Mouse (Mus musculus): ENCODE results near the gene Exoc3l4. TPM values are rescaled to one million over a fixed set of nuclear protein-coding genes. Genes with fewer than 3 reads are reported as not detected.

Gene Exoc3l4
- total RNA-seq, 1 experiment from 2014 or later: not detected

DNA sequence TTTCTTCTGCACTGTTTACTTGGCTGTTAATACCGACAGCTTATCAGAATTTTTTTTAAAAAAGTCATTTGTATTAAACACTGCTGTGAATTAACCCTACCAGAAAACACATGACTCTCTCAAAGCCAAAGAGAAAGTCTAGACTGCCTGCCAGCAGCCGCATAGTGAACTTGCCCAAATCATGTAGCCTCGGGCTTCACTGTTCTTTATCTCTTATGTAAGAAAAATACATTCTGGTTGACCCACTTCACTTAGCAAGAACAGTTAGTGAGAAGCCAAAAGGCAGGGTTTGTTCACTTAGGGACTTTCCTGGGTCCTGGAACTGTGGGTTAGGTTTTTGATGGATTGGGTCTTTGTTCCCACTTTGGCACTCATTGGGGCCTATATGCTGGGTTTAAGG is 54.9 kb downstream of the Exoc3l4 start:
- no peak for ATAC-seq (replicated peaks; ENCODE audit: insufficient number of reproducible peaks, low FRiP score, low TSS enrichment, poor library complexity, severe bottlenecking)

DNA sequence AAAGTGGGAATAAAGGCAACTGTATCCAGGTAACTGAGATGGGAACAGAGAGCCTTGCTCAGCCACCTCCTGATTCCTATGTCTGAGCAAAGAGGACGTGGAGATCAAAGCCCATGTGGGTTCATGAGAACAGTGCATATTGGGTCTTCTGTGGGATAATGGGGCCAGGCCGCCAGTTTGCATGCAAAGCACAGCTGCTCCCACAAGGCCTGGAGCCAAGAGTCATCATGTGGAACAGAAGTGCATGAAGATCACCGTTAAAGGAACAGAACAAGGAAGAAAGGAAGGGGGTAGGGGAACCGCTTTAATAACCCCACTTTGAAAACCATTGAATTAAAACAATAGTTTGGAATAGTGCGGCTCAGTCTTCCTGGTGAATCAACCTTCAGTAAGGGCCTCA is 56.1 kb downstream of the Exoc3l4 start:
- ATAC-seq (replicated peaks; ENCODE audit: insufficient number of reproducible peaks, low FRiP score, low TSS enrichment, poor library complexity, severe bottlenecking): no peak

DNA sequence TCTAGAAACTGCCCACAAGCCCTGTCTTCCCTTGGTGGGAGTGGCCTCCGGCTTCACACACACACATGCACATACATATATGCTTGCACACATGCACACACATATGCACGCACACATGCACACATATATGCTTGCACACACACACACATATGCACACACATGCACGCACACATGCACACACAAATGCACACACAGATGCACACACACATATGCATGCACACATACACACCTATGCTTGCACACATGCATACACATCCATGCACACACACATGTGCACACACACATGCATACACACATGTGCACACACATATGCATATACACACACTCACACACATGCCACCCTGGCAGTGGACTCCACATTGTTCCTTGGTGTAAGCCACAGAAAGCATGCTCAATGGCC is 57.6 kb downstream of the Exoc3l4 start:
- no peak for ATAC-seq (replicated peaks; ENCODE audit: insufficient number of reproducible peaks, low FRiP score, low TSS enrichment, poor library complexity, severe bottlenecking)

DNA sequence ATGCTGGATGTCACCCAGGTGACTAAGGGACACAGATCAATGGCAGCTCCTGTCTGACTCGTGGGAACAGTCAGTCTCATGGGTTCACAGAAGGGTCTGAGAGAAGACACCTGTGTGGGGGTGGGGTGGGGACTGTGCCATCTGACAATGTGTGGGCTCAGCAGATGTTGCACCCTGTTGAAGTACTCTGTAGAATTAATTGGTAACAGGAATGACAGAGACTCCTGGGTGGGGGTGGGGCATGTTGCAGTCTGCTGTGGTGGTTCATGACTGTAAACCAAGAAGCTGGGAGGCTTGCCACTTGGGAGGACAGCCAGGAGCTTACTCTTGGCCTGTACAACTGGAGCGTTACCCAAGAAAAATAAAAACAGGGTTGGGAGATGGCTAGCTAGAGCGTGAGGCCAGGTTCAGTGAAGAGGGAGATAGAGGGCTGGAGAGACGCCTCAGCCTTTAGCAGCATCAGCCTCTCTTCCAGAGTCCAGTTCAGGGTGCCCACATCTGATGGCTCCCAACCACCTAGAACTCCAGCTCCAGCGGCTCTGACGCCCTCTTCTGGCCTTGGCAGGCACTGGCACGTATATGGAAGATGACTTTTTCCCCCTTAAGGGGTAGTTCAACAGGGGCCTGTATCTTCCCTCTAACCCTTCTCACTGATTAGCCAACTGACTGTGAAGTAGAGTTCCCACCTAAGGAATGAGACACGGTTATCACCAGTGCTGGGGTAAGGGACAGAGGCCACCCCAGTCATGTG is 58.3 kb downstream of the Exoc3l4 start:
- no peak for ATAC-seq (replicated peaks; ENCODE audit: insufficient number of reproducible peaks, low FRiP score, low TSS enrichment, poor library complexity, severe bottlenecking)

DNA sequence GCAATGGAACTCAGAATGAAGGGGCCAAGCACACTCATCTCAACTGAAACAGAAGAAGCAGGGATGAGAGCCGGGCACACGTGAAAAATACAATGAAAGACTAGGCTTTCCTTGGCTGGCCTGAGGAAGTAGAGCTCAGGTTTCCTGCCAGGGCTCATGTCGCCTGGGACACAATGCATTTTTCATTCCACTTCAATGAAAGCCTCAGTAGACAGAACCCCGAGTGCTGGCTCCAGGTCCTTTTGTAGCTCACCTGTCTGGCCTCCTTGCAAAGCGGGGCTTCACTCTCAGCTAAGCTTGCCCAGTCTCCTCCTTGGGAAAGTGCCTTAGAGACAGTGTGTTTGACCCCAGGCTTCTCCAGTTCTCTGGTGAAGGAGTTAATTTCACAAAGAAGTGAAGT is 62.1 kb downstream of the Exoc3l4 start:
- ATAC-seq (replicated peaks; ENCODE audit: insufficient number of reproducible peaks, low FRiP score, low TSS enrichment, poor library complexity, severe bottlenecking): no peak

DNA sequence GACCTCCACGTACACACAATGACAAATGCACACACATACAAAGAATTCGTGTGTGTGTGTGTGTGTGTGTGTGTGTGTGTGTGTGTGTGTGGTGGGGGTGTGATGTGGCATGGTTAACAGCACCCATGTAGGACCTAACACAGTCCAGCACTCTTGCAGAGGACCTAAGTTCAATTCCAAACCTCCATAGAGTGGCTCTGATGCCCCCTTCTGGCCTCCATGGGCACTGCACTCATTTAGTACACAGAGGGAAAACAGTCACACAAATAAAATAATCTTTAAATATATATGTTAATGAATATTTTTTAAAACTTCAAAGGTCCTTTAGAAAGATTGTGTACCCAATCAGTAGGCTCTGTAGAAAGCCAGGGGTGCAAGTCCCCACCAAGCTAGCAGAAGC is 63.1 kb downstream of the Exoc3l4 start:
- ATAC-seq (replicated peaks; ENCODE audit: insufficient number of reproducible peaks, low FRiP score, low TSS enrichment, poor library complexity, severe bottlenecking): 0 out of 2 replicates have a peak, but pooled peaks have one; percentile 45

Other genes starting within 250 kb of the Exoc3l4 start
- gene 4930595D18Rik, start 232.5 kb upstream of the Exoc3l4 start, total RNA-seq (2017): 1.2 TPM in 1 of 3 replicates, not detected in the others
- gene Amn, start 145.9 kb upstream of the Exoc3l4 start, total RNA-seq (2017): 1.2 TPM in 1 of 3 replicates, not detected in the others
- gene Cdc42bpb, start 39.3 kb upstream of the Exoc3l4 start, total RNA-seq (2017): 37.5 to 41.2 TPM (median 40.7 TPM) in 3 replicates
- gene Lbhd2, start 10.2 kb upstream of the Exoc3l4 start, total RNA-seq (2017): not detected in 3 replicates
- gene Tnfaip2, start 25.5 kb downstream of the Exoc3l4 start, total RNA-seq (2017): 25.9 to 40.4 TPM (median 27.4 TPM) in 3 replicates
- gene Gm266, start 68.8 kb downstream of the Exoc3l4 start, total RNA-seq (2017): not detected in 3 replicates
- 371 to 483 TPM (median 423 TPM) in 3 replicates for gene Eif5, start 121.0 kb downstream of the Exoc3l4 start, total RNA-seq (2017)
- 92.2 to 123 TPM (median 92.7 TPM) in 3 replicates for gene Mark3, start 157.5 kb downstream of the Exoc3l4 start, total RNA-seq (2017)